Mouse (Mus musculus) activated CD4-positive, CD25-positive, alpha-beta regulatory T cell, adult 4 months (primary cell): ENCODE measurements around the gene Rnase13. TPM values are rescaled to one million over a fixed set of nuclear protein-coding genes. Genes with fewer than 3 reads are reported as not detected.
A peak's percentile ranks its signal among the peaks of the same experiment; 100 is the strongest.
"Not testable (repeated sequence)": the region's sequence is repeated elsewhere in the genome, so short reads cannot be mapped to it uniquely, and the experiment has no call there.

ENCODE experiments used
- ATAC-seq: one replicate; pipeline ENCODE4 v1.8.0; 2017
- polyA plus RNA-seq, 2 experiments: library from polyadenylated mRNA; unstranded; fragments of 100-300 nt; shearing (Covaris generic); gene quantifications; one replicate each; pipeline ENCODE4 v1.2.1; 2017

Rnase13 gene
- polyA plus RNA-seq, result not detected

- no peak for ATAC-seq
Observed at GRCm38 (mm10) chr14:51922571-51922865, at the start of gene Rnase13. Gene Rnase13 (minus strand): TSS chr14:51922773.

- no peak for ATAC-seq
Observed at GRCm38 (mm10) chr14:51967400-51967799, 44.8 kb upstream of the Rnase13 start.

GRCm38 (mm10) chr14:51960316-51960715 is 37.7 kb upstream of the Rnase13 start:
- no peak for ATAC-seq

- ATAC-seq, result no peak
Observed at GRCm38 (mm10) chr14:51943336-51943735, 20.8 kb upstream of the Rnase13 start.

- no peak for ATAC-seq
Observed at GRCm38 (mm10) chr14:51942236-51942635, 19.7 kb upstream of the Rnase13 start.

GRCm38 (mm10) chr14:51941577-51941976 is 19.0 kb upstream of the Rnase13 start:
- no peak for ATAC-seq

GRCm38 (mm10) chr14:51940944-51941560 is 18.5 kb upstream of the Rnase13 start:
- ATAC-seq, result no peak

GRCm38 (mm10) chr14:51939005-51939404 is 16.4 kb upstream of the Rnase13 start:
- ATAC-seq, result no peak

GRCm38 (mm10) chr14:51932092-51933020 is 9.8 kb upstream of the Rnase13 start:
- ATAC-seq, result no peak

GRCm38 (mm10) chr14:51930824-51931223 is 8.3 kb upstream of the Rnase13 start:
- ATAC-seq, result peak; percentile 71

GRCm38 (mm10) chr14:51929968-51930367 is 7.4 kb upstream of the Rnase13 start:
- no peak for ATAC-seq

- no peak for ATAC-seq
Observed at GRCm38 (mm10) chr14:51929309-51929943, 6.9 kb upstream of the Rnase13 start.

- ATAC-seq, result not testable (repeated sequence)
Observed at GRCm38 (mm10) chr14:51926930-51927329, 4.4 kb upstream of the Rnase13 start.

GRCm38 (mm10) chr14:51923492-51923891 is 919 bp upstream of the Rnase13 start:
- ATAC-seq, result no peak

GRCm38 (mm10) chr14:51922910-51923309 is 337 bp upstream of the Rnase13 start:
- ATAC-seq, result no peak

GRCm38 (mm10) chr14:51921759-51922570 is 608 bp downstream of the Rnase13 start:
- ATAC-seq, result no peak

- ATAC-seq, result no peak
Observed at GRCm38 (mm10) chr14:51918966-51919365, 3.6 kb downstream of the Rnase13 start.

GRCm38 (mm10) chr14:51918125-51918524 is 4.4 kb downstream of the Rnase13 start, which contains the start of gene Tppp2:
Gene Tppp2 (plus strand): TSS chr14:51918425.
- ATAC-seq, result no peak

GRCm38 (mm10) chr14:51916539-51916938 is 6.0 kb downstream of the Rnase13 start:
- ATAC-seq, result no peak

GRCm38 (mm10) chr14:51915030-51915429 is 7.5 kb downstream of the Rnase13 start:
- no peak for ATAC-seq

- no peak for ATAC-seq
Observed at GRCm38 (mm10) chr14:51913960-51914762, 8.4 kb downstream of the Rnase13 start, which contains the start of gene Ndrg2. Gene Ndrg2 (minus strand): TSS chr14:51914158.
